Mouse (Mus musculus): ENCODE measurements around the gene Aldh16a1. TPM values are rescaled to one million over a fixed set of nuclear protein-coding genes. Genes with fewer than 3 reads are reported as not detected.

Aldh16a1 gene
- total and polyA plus RNA-seq, 3 experiments: 26.9 to 49.8 (median 45.1) TPM

- no peak overlapping the region for H3K4me2 ChIP-seq (ENCODE audit: insufficient read depth, low read depth, poor library complexity, severe bottlenecking)
- dilution Hi-C loops (cut with MboI; ENCODE audit: extremely low pct_ligation_motif_present, extremely low pct_unique_long_range_greater_than_20kb, low sequenced_read_pairs): no loop called here
These were observed 33.0 kb downstream of the Aldh16a1 start for GRCm38 (mm10) chr7:45121404-45121803.

GRCm38 (mm10) chr7:45119780-45120709 is 34.3 kb downstream of the Aldh16a1 start:
- H3K27me3 ChIP-seq (replicated peaks): no peaks in the 10 kb centered on the region
- in situ Hi-C loops (cut with MboI; ENCODE audit: low pct_ligation_motif_present, low pct_unique_long_range_greater_than_20kb, low sequenced_read_pairs) (no loop called here), dilution Hi-C loops (cut with MboI; ENCODE audit: extremely low pct_ligation_motif_present, extremely low pct_unique_long_range_greater_than_20kb, low sequenced_read_pairs) (no loop called here)
- no peak overlapping the region for H3K4me2 ChIP-seq (ENCODE audit: insufficient read depth, low read depth, poor library complexity, severe bottlenecking)
- no peak for TF ChIP-seq ETS1 (conservative IDR thresholded peaks at IDR 0.05; ENCODE audit: low read depth, low read length)
- TF ChIP-seq JUND (conservative IDR thresholded peaks at IDR 0.05; ENCODE audit: low read depth, low read length): no peak
- TF ChIP-seq POLR2AphosphoS2 (IDR thresholded peaks at IDR 0.05; ENCODE audit: low read depth, low read length): peak; percentile 80; the same call in 1 of the 2 replicates
- TF ChIP-seq POLR2A (IDR thresholded peaks at IDR 0.05; ENCODE audit: low read depth, low read length): 0 out of 2 replicates have a peak, but pooled peaks have one; percentile 15
- TF ChIP-seq ZKSCAN1 (IDR thresholded peaks at IDR 0.05; ENCODE audit: borderline replicate concordance, low read depth, low read length): no peak
- no peak overlapping the region for H3K4me3 ChIP-seq (replicated peaks in 1 of 3; ENCODE audit: low read depth in 2 of 3, low read length in 2 of 3, poor library complexity in 1 of 3)
- DNase-seq (ENCODE audit: extremely low read depth): no peak
- H3K36me3 ChIP-seq (replicated peaks in 1 of 2; ENCODE audit: control insufficient read depth in 1 of 2, insufficient read depth in 1 of 2, low read length in 1 of 2): peaks cover 37 to 57% of the 10 kb centered on the region in 2 experiments
- no peaks in the 10 kb centered on the region for H3K9me3 ChIP-seq (replicated peaks; ENCODE audit: low read length)
- H3K9ac ChIP-seq (ENCODE audit: insufficient read depth, low read depth): no peak overlapping the region
- H3K79me2 ChIP-seq (replicated peaks; ENCODE audit: control insufficient read depth, extremely low read depth, insufficient read depth, poor library complexity, severe bottlenecking): peaks cover 15% of the 10 kb centered on the region
- peaks cover 8 to 48% of the 10 kb centered on the region in 2 experiments for H3K4me1 ChIP-seq (ENCODE audit: control insufficient read depth in 1 of 2, insufficient read depth in 2 of 2)
- H3K27ac ChIP-seq (ENCODE audit: insufficient read depth, low read depth): no peak overlapping the region

More at GRCm38 (mm10) chr7:45121404-45121803, 33.0 kb downstream of the Aldh16a1 start:
- TF ChIP-seq SIN3A (IDR thresholded peaks at IDR 0.05; ENCODE audit: low read length) (no peak), MYC (IDR thresholded peaks at IDR 0.05; ENCODE audit: low read depth, low read length) (no peak), RAD21 (IDR thresholded peaks at IDR 0.05; ENCODE audit: low read depth, low read length) (no peak), CHD2 (IDR thresholded peaks at IDR 0.05; ENCODE audit: low read length) (no peak), NELFE (IDR thresholded peaks at IDR 0.05; ENCODE audit: low read depth, low read length) (no peak), ZMIZ1 (IDR thresholded peaks at IDR 0.05; ENCODE audit: low read depth, low read length) (no peak), TBP (conservative IDR thresholded peaks at IDR 0.05; ENCODE audit: low read depth, low read length) (no peak), IRF4 (IDR thresholded peaks at IDR 0.05; ENCODE audit: low read depth, low read length) (no peak), USF2 (conservative IDR thresholded peaks at IDR 0.05; ENCODE audit: low read depth, low read length) (no peak), ZKSCAN1 (IDR thresholded peaks at IDR 0.05; ENCODE audit: borderline replicate concordance, low read depth, low read length) (no peak), JUN (IDR thresholded peaks at IDR 0.05; ENCODE audit: insufficient read depth, low read depth, low read length) (no peak), KAT2A (IDR thresholded peaks at IDR 0.05; ENCODE audit: insufficient replicate concordance, low read length) (no peak), JUND (conservative IDR thresholded peaks at IDR 0.05; ENCODE audit: low read depth, low read length) (no peak), TCF12 (IDR thresholded peaks at IDR 0.05; ENCODE audit: low read depth, low read length) (no peak), USF1 (IDR thresholded peaks at IDR 0.05; ENCODE audit: low read depth, low read length) (no peak), ELF1 (IDR thresholded peaks at IDR 0.05; ENCODE audit: low read depth, low read length) (no peak), GABPA (IDR thresholded peaks at IDR 0.05; ENCODE audit: insufficient replicate concordance, low read depth, low read length) (no peak)
- H3K4me1 ChIP-seq (ENCODE audit: control insufficient read depth in 1 of 2, insufficient read depth in 2 of 2): peaks cover 10 to 55% of the 10 kb centered on the region in 2 experiments
- in situ Hi-C loops (cut with MboI; ENCODE audit: low pct_ligation_motif_present, low pct_unique_long_range_greater_than_20kb, low sequenced_read_pairs): no loop called here
- no peaks in the 10 kb centered on the region for H3K27me3 ChIP-seq (replicated peaks)
- H3K9me3 ChIP-seq (replicated peaks; ENCODE audit: low read length): no peaks in the 10 kb centered on the region
- H3K4me3 ChIP-seq (replicated peaks in 1 of 3; ENCODE audit: low read depth in 2 of 3, low read length in 2 of 3, poor library complexity in 1 of 3): no peak overlapping the region
- peaks cover 23% of the 10 kb centered on the region for H3K79me2 ChIP-seq (replicated peaks; ENCODE audit: control insufficient read depth, extremely low read depth, insufficient read depth, poor library complexity, severe bottlenecking)
- H3K9ac ChIP-seq (ENCODE audit: insufficient read depth, low read depth): no peak overlapping the region
- no peak overlapping the region for H3K27ac ChIP-seq (ENCODE audit: insufficient read depth, low read depth)
- DNase-seq (ENCODE audit: extremely low read depth): no peak
- H3K36me3 ChIP-seq (replicated peaks in 1 of 2; ENCODE audit: control insufficient read depth in 1 of 2, insufficient read depth in 1 of 2, low read length in 1 of 2): peaks cover 50 to 70% of the 10 kb centered on the region in 2 experiments

All from CH12.LX (cell line).